Mouse (Mus musculus) layer of hippocampus, postnatal 25 days (tissue): ENCODE data around the gene Cmtm2b. TPM values are rescaled to one million over a fixed set of nuclear protein-coding genes. Genes with fewer than 3 reads are reported as not detected.
"Not testable (repeated sequence)": the region's sequence is repeated elsewhere in the genome, so short reads cannot be mapped to it uniquely, and the experiment has no call there.

ENCODE experiments used
- DNase-seq, 2 experiments: peaks; one replicate each; pipeline ENCODE4 v3.0.0; 2022; ENCODE audit warnings: mixed read lengths in 2 of 2, low spot score in 1 of 2; ENCODE audit errors: extremely low spot score in 1 of 2
- total RNA-seq, 2 experiments: library from RNA; stranded (reverse); gene quantifications; 2 replicates each; pipeline ENCODE4 v1.2.3; 2021

Cmtm2b gene
- total RNA-seq: not detected

DNA sequence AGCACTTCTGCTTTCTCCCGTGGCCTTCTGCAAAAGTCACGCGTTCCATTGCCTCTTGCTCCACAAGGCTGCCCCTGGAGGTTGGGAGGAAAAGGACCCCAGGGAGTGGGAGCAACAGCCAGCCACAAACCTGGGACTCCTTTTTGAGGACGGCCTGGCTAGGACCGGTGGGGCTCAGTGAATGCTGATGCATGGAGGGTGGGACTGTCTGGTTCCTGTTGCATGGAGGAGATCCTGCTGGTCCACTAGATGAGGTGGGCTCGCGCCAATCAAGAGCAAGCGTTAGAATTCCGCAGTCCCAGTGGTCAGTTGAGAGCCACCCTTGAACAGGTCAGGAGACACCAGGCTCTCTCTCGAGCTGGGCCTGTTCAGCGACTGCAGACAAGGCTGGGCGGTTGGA is at the start of gene Cmtm2b:
Cmtm2b (plus strand) TSS at position 301 of the 400 bp plus-strand sequence.
- not testable (repeated sequence) for DNase-seq

DNA sequence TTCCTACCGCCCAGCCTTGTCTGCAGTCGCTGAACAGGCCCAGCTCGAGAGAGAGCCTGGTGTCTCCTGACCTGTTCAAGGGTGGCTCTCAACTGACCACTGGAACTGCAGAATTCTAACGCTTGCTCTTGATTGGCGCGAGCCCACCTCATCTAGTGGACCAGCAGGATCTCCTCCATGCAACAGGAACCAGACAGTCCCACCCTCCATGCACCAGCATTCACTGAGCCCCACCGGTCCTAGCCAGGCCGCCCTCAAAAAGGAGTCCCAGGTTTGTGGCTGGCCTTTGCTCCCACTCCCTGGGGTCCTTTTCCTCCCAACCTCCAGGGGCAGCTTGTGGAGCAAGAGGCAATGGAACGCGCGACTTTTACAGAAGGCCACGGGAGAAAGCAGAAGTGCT is 28.9 kb upstream of the Cmtm2b start, which contains the start of gene Cmtm2a:
Cmtm2a (minus strand) TSS at position 101 of the 400 bp plus-strand sequence.
- not testable (repeated sequence) for DNase-seq

DNA sequence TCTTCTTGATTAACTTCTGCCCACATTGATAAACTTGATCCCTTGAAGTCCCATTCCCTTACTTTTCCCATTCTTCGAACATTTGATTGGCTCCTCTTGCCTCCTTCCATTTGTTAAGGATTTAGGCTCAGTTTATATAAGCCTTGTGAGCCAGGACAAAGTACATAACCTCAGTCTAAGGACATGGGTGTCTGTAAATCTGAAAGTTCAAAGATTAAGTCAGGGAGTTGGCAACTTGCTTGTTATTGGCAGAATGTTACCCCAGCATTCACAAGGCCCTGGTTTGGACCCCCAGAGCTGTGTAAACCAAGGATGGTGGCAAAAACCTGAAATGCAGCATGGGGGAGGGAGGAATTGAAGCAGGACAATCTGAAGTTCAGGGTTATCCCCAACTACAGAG is 27.6 kb upstream of the Cmtm2b start:
- no peak for DNase-seq

GRCm38 (mm10) chr8:104301577-104301976 is 20.5 kb upstream of the Cmtm2b start:
- not testable (repeated sequence) for DNase-seq

GRCm38 (mm10) chr8:104302536-104302935 is 19.5 kb upstream of the Cmtm2b start:
- DNase-seq: not testable (repeated sequence)

- DNase-seq: no peak
Observed at GRCm38 (mm10) chr8:104304962-104305361, 17.1 kb upstream of the Cmtm2b start.

DNA sequence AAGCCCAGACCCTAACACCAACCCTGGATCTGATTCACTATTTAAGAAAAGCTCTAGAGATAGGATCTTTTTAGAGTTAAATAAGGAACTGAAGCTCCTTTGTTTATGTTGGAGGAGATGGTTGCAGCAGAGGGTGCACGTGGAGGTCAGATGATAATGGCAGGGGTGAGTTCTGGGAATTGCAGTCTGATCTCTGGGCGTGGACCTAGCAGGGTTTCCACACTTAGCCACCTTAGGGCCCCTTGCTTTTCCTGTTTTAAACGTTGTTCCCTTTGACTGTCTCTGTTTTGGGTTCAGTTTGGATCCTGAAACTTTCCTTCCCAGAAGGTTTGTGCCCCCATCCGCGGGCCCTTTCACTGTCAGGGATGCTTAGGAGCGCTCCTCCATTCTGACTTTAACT is 13.7 kb upstream of the Cmtm2b start:
- DNase-seq: not testable (repeated sequence)

DNA sequence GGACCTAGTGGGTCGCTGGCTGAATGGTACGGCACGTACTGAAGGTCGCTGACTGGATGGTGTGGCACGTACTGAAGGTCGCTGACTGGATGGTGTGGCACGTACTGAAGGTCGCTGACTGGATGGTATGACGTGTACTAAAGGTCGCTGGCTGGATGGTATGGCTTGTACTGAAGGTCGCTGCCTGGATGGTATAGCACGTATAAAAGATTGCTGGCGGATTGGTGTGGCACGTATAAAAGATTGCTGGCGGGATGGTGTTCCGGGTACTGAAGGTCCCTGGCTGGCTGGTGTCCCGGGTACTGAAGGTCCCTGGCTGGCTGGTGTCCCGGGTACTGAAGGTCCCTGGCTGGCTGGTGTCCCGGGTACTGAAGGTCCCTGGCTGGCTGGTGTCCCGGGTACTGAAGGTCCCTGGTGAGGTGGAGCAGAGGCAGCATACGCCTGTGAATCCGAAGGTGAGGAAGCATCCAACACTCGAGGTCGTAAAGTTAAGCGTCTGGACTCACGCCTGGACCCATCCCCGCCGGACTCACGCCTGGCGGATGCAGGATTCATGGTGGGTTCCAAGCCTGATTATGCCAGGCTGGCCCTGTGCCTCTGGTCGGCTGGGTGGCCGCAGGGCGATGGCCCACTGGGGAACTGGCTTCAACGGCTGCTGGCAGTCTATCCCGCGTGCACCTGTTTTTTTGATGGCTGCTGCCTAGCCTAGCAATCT is 12.4 kb upstream of the Cmtm2b start, which contains the start of the genes Gm45711 and Cmtm1:
Gm45711 (minus strand) TSS at position 641 of the 715 bp plus-strand sequence.
Cmtm1 (minus strand) TSS at position 705 of the 715 bp plus-strand sequence.
- not testable (repeated sequence) for DNase-seq

DNA sequence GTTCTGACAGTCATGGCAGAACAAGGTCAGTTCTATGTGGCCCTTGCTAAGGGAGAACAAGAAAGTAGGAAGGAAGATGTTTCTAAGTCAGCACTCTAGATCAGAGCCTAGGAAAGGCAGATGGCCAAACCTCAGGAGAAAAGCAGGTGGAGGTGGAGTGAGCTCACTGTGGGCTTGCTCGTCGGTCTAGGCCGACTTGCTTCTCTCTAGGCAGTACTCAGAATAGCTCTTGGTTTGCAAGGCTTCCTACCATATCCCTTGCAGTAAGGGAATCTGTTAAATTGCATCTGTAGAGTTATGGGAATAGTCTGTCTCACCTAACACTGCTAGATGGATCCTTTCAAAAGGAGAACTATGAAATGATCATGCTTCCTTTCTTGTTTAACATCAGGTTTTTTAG is 10.0 kb upstream of the Cmtm2b start:
- DNase-seq: not testable (repeated sequence)

- peak in 1 of 2 experiments; percentile 21 for DNase-seq
Observed at GRCm38 (mm10) chr8:104313311-104313710, 8.7 kb upstream of the Cmtm2b start.

GRCm38 (mm10) chr8:104321267-104321666 is 763 bp upstream of the Cmtm2b start, which contains the start of gene Gm11020:
Gene Gm11020, plus strand, starts transcription at chr8:104321567.
- not testable (repeated sequence) for DNase-seq

DNA sequence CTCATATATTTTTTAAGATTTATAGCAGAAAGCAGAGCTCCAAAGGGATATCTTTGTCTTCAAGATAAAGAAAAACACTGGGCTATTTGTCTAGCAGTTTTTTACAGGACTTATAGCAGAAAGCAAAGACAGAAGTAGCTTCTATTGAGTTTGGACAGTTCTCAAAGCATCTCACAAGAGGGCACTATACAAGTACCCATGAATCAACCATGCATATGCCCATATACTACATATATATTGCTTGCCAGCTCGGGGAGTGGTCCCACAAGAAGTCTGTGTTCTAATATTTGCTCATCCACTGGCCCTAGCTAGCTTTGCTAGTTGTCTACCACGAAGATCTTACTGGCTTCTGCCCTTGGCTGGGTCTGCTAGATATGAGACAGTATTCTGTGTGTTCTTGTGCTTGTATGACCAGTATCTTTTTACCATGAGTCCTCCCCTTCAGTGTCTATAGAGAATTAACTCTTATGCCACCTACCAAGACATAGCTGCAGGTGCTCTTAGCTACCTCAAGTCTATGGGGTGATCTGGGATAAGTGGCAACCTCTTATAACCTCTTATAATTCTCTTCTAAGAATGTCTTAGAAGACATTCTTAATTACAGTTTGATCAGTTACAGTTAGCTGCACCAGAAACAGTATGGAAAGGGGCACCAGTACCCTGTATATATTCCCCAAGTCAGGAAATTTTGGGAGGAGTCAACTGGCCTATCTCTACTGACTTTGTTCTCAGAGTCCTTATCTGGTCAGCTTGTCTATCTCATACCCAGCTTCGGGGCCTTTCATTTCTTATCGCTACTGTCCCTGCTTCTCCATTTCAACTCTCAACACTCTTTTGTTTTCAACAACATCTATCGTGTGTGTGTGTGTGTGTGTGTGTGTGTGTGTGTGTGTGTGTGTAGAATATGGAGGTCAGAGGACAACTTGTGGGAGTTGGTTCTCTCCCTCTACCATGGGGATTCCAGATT is 10.9 kb downstream of the Cmtm2b start:
- DNase-seq: no peak

- no peak for DNase-seq
Observed at GRCm38 (mm10) chr8:104333786-104334185, 11.8 kb downstream of the Cmtm2b start.

- DNase-seq: no peak
Observed at GRCm38 (mm10) chr8:104334196-104334595, 12.2 kb downstream of the Cmtm2b start.

DNA sequence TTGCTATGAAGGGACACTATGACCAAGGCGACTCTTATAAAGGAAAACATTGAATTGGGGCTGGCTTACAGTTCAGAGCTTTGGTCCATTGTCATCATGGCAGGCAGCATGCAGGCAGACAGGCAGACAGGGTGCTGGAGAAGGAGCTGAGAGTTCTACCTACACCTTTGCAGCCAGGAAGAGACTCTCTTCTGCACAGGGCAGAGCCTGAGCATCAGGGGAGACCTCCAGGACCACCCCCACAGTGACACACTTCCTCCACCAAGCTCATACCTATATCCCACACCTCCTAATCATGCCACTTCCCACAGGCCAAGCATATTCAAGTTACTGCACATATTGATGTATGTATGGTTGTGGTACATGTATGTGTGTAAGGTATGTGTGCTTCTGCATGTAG is 14.8 kb downstream of the Cmtm2b start:
- DNase-seq: no peak

GRCm38 (mm10) chr8:104337890-104338289 is 15.9 kb downstream of the Cmtm2b start:
- no peak for DNase-seq

DNA sequence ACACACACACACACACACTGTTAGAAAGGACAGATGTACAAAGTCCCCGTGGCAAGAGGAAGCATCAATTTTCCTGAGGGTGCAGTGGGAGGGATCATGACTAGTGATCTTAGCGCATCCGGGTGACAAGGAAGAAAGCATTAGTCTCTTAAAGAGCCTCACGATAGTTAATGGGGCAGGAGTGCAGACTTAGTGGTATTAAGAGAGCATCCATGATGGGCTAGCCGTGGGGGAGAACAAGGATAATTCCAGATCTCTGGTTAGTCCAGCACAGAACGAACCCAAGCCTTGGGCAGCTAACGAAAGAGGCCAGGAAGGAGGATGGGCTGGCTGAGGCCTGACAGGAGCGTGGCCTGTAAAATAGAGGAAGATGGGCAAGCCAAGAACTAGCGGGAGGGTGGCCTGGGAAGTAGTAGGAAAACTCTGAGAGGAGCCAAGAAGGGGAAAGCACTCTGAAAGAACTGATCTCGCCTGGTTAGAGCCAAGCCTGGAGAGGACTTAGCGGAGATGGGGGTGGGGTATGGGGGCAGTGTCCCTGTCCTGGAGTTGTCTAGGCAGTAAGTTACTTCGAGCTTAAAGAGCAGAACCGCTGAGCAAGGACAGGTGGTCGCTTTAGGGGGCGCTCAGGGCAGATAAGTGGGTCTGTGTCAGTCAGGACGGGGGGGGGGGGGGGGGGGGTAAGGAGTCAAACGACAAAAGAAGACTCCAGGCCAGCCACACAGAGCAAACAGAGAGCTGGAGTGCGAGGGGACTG is 17.4 kb downstream of the Cmtm2b start, which contains the start of gene Cmtm3:
Cmtm3 (plus strand) TSS at position 182 of the 754 bp plus-strand sequence.
- no peak for DNase-seq

GRCm38 (mm10) chr8:104339983-104340232 is 17.9 kb downstream of the Cmtm2b start:
- DNase-seq: no peak

- peak; percentile 50 to 65 for DNase-seq
Observed at GRCm38 (mm10) chr8:104340233-104341105, 18.4 kb downstream of the Cmtm2b start.
